Mouse (Mus musculus): Measurements from ENCODE around the gene Pou6f1.

DNA sequence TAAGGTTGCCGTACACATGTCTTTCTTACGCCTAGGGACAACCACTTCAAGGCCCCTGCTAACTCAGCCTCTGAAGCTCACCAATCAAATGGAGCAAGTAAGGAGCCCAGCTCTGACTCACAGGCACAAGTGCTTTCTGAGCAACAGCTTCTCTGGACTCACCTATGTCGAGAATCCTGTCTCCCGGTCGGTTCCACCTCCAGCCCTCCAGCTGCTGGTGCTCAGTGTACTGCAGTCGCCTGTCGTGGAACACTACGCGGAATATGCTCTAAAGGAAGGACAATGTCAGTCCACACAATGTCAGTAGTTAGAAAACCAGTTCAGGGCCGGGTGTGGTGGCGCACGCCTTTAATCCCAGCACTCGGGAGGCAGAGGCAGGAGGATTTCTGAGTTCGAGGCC lies 74.4 kb downstream of the Pou6f1 start:
- TF ChIP-seq GATA1 (IDR thresholded peaks at IDR 0.05; ENCODE audit: low read length) = no peak
- TF ChIP-seq TAL1 (IDR thresholded peaks at IDR 0.05; ENCODE audit: low read length) = no peak
